Mouse (Mus musculus) hindbrain, postnatal 0 days (tissue): ENCODE measurements around the gene Fgd6. TPM values are rescaled to one million over a fixed set of nuclear protein-coding genes. Genes with fewer than 3 reads are reported as not detected.
A peak's percentile ranks its signal among the peaks of the same experiment; 100 is the strongest.

ENCODE experiments used
- ATAC-seq: fragments of 200-750 bp; cut with Nextera tagmentation; 2 replicates; pipeline ENCODE4 v1.8.0; 2017; ENCODE audit warnings: mild to moderate bottlenecking, moderate TSS enrichment, moderate library complexity
- DNase-seq: peaks from one replicate; pipeline ENCODE4 v3.0.0-alpha.2; 2015; ENCODE audit warnings: low spot score
- H3K27ac ChIP-seq: fragments of 300-500 bp; sonication (generic); 2 replicates; pipeline ENCODE4 v1.5.1; 2014; ENCODE audit warnings: mild to moderate bottlenecking
- H3K27me3 ChIP-seq: fragments of 300-500 bp; sonication (generic); 2 replicates; pipeline ENCODE4 v1.6.1; 2014; ENCODE audit warnings: low read length, mixed read lengths; ENCODE audit not compliant: insufficient read depth
- H3K36me3 ChIP-seq: fragments of 300-500 bp; sonication (generic); 2 replicates; pipeline ENCODE4 v1.6.1; 2014; ENCODE audit warnings: low read length, mixed read lengths; ENCODE audit not compliant: insufficient read depth
- H3K4me1 ChIP-seq: fragments of 300-500 bp; sonication (generic); 2 replicates; pipeline ENCODE4 v1.6.1; 2014; ENCODE audit warnings: antibody characterized with exemption, low read length, mixed read lengths; ENCODE audit not compliant: insufficient read depth
- H3K4me2 ChIP-seq: fragments of 300-500 bp; sonication (generic); 2 replicates; pipeline ENCODE4 v1.6.1; 2014; ENCODE audit warnings: low read depth, mild to moderate bottlenecking, low read length, moderate library complexity, mixed read lengths
- H3K4me3 ChIP-seq: fragments of 300-500 bp; sonication (generic); 2 replicates; pipeline ENCODE4 v1.5.1; 2014; ENCODE audit warnings: low read length
- H3K9ac ChIP-seq: fragments of 300-500 bp; sonication (generic); replicated peaks from 2 replicates; pipeline ENCODE4 v1.6.1; 2014; ENCODE audit warnings: mild to moderate bottlenecking, low read length, moderate library complexity, mixed read lengths
- H3K9me3 ChIP-seq: fragments of 300-500 bp; sonication (generic); 2 replicates; pipeline ENCODE4 v1.6.1; 2016; ENCODE audit warnings: low read length, mixed read lengths
- CTCF ChIP-seq: IDR thresholded peaks from 2 replicates; pipeline ENCODE4 v1.5.1; 2016; ENCODE audit warnings: antibody characterized with exemption, control low read depth, low read depth
- WGBS: fragments of 180-500 bp; shearing (Covaris S2); extraction: QIAGEN DNeasy Blood & Tissue Kit; methylation state at CpG from one replicate; pipeline ENCODE4 v1.1.7; 2014; 5-methylcytosine and 5-hydroxymethylcytosine counted together
- polyA plus RNA-seq: library from polyadenylated mRNA; unstranded; fragments of >200 nt; fragmentation: Nextera tagmentation; extraction: Ambion mirVana; gene quantifications from 2 replicates; pipeline ENCODE4 v1.2.1, GENCODE M21; 2015
- total RNA-seq: library from RNA; depleted of rRNA; stranded (reverse); fragments of >200 nt; gene quantifications from 2 replicates; pipeline ENCODE4 v1.2.3, GENCODE M21; 2014

Gene Fgd6
- total and polyA plus RNA-seq, 2 experiments from 2014 or later = 2.0 to 5.2 TPM

DNA sequence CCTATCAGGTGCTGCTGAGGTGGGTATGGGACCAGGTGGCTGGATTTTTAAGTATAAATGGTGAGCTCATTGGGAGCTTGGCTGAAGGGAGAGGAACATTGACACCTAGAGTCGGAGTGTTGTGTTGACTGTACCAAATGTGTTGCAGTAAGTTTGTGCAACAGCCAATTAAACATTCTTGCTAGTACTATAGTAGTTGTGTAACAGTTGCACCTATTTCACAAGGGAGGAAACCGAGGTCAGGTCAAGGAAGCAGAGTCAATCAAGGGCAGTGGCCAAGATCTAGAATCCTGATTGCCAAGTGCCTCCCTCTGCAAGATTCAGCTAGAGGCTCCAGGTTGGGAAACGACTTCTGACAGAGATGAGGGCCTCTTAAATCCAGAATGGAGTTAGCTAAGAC lies 62.3 kb downstream of the Fgd6 start:
- Histone ChIP-seq H3K9ac (no peak overlapping the region), H3K4me2 (no peak overlapping the region), H3K4me1 (no peaks in the 10 kb centered on the region), H3K27ac (no peak overlapping the region), H3K9me3 (no peaks in the 10 kb centered on the region), H3K27me3 (no peaks in the 10 kb centered on the region), H3K4me3 (no peak overlapping the region), H3K36me3 (no peaks in the 10 kb centered on the region)
- 95% methylated on average over 3 of the region's 3 CpGs for WGBS
- no peak for ATAC-seq
- DNase-seq = no peak
- no peak for TF ChIP-seq CTCF

DNA sequence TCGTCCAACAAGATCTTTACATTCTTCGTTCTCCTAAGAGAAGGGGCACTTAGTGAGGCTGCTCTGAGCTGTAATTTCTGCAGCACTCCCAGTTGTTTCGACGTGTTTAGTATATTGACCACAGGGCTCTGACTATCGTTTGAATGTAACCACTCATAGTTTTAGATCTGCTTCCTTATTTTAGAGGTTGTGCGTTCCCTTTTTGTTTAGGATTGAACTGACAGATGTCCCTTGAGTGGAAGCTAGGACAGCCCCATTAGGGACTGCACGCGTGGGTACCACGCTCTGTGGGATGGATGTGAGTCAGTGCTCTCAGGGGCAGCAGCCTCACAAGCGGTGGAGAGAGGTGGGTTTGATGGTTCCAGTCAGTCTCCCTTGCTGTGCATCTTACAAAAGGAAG lies 69.7 kb downstream of the Fgd6 start:
- no peaks in the 10 kb centered on the region for H3K36me3 ChIP-seq
- no peak overlapping the region for H3K9ac ChIP-seq
- ATAC-seq = no peak
- H3K4me3 ChIP-seq = no peak overlapping the region
- no peaks in the 10 kb centered on the region for H3K27me3 ChIP-seq
- H3K4me2 ChIP-seq = no peak overlapping the region
- no peak overlapping the region for H3K27ac ChIP-seq
- 94% methylated on average over 10 of the region's 10 CpGs for whole genome bisulfite sequencing
- TF ChIP-seq CTCF = no peak
- DNase-seq = no peak
- H3K9me3 ChIP-seq = no peaks in the 10 kb centered on the region
- no peaks in the 10 kb centered on the region for H3K4me1 ChIP-seq

DNA sequence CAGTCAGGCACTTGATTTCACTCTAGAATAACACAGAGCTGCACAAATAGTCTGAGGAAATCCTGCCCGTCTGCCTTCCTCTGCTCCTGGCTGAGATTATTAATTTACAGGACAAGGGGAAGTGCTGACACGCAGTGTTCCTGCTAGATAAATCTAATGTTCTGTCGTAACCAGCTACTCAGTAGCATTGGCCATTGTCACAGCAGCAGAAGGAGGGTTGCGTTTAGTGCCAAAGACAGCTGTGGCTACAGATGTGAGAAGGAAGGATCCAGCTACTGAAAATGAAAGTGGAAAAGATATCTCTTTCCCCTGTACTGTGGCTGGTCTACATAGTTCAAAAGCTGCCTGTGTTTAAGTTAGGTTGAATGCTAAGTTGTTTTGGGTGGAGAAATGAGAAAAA lies 71.4 kb downstream of the Fgd6 start:
- TF ChIP-seq CTCF = no peak
- Histone ChIP-seq H3K4me2 (no peak overlapping the region), H3K36me3 (no peaks in the 10 kb centered on the region), H3K9ac (no peak overlapping the region), H3K27ac (no peak overlapping the region), H3K27me3 (no peaks in the 10 kb centered on the region), H3K4me3 (no peak overlapping the region), H3K9me3 (no peaks in the 10 kb centered on the region), H3K4me1 (no peaks in the 10 kb centered on the region)
- DNase-seq (peak; percentile 3), ATAC-seq (no peak)
- WGBS = 74% methylated on average over 4 of the region's 4 CpGs

DNA sequence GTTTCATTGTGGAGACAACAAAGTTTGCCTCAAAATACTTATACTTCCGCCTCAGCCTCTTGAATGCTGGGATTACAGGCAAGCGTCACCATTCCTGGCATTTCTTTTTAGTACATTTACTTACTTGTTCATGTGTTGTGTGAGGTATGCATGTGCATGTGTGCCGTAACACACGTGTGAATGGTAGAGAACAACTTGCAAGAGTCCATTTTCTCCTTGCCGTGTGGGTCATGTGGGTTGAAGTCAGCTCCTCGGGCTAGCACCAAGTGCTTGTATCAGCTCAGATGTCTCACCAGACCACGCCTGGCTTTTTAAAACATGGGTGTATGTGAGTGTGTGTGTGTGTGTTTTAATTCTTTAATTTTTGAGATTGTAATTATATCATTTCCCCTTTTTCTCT lies 71.8 kb downstream of the Fgd6 start:
- H3K27me3 ChIP-seq = no peaks in the 10 kb centered on the region
- no peaks in the 10 kb centered on the region for H3K9me3 ChIP-seq
- TF ChIP-seq CTCF = no peak
- no peak overlapping the region for H3K27ac ChIP-seq
- H3K9ac ChIP-seq = no peak overlapping the region
- H3K4me2 ChIP-seq = no peak overlapping the region
- no peaks in the 10 kb centered on the region for H3K4me1 ChIP-seq
- no peak overlapping the region for H3K4me3 ChIP-seq
- no peaks in the 10 kb centered on the region for H3K36me3 ChIP-seq
- WGBS = 95% methylated on average over 7 of the region's 7 CpGs
- no peak for ATAC-seq
- DNase-seq = no peak

DNA sequence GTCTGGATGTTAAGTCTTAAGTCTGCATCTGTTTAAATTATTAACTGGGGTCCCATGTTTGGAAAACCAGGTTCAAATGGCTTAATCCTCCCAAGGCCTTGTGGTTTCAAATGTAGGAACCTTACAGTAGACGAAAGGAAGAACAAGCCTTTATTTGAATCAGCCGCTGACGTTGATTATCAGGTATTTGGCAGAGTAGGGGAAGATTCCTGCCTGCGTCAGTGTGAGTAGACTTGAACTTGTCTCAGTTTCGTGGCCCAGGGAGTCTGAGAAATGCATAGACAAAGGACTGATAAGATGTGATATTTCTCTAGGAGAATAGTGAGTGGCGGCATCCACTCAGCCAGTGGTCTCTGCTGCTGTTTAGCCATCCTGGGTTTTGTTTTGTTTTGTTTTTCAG lies 73.0 kb downstream of the Fgd6 start:
- Histone ChIP-seq H3K4me2 (no peak overlapping the region), H3K27me3 (no peaks in the 10 kb centered on the region), H3K27ac (no peak overlapping the region), H3K36me3 (no peaks in the 10 kb centered on the region), H3K4me3 (no peak overlapping the region), H3K9me3 (no peaks in the 10 kb centered on the region), H3K9ac (no peak overlapping the region), H3K4me1 (no peaks in the 10 kb centered on the region)
- ATAC-seq (no peak), DNase-seq (no peak)
- 97% methylated on average over 6 of the region's 6 CpGs for whole genome bisulfite sequencing
- no peak for TF ChIP-seq CTCF

DNA sequence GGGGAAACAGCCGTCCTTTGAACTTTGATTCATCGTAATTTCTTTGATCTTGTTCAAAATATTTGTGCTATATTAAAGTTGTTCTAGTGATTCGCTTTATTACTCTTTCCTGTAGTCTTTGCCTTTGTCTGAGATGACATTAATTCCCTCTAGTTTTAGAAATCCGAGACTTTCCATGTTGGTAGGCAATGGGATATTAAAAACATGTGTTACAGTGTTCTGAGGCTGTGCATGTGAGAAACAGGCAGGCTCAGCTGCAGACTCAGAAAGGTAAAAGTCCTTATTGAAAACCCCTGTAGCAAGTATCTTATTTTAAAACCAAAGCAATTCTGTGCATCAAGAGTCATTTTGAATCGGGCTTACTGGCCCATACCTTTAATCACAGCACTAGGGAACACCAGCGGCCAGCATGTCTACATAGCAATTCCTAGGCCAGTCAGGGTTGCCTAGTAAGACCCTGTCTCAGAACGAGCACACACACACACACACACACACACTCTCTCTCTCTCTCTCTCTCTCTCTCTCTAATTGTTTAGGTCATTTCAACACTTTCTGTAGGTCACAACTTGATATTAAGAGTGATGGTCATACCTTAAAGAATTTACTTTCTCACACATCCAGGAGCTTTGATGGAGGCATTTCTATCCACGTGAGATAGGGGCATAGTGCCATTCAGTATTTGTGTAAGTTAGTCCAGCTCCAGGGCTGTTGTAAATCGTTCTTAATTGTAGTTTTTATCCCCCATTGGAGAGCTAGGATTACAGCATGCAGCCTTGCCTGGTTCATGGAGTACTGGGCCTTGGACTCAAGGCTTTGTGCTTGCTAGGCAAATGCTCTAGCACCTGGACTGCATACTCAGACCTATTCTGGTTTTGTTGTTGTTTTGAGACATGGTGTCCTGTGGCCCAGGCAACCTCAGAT lies 75.3 kb downstream of the Fgd6 start:
- no peaks in the 10 kb centered on the region for H3K36me3 ChIP-seq
- no peak overlapping the region for H3K4me3 ChIP-seq
- no peak overlapping the region for H3K4me2 ChIP-seq
- WGBS = 85% methylated on average over 9 of the region's 9 CpGs
- no peak for TF ChIP-seq CTCF
- no peaks in the 10 kb centered on the region for H3K27me3 ChIP-seq
- H3K9ac ChIP-seq = no peak overlapping the region
- DNase-seq (no peak), ATAC-seq (no peak)
- no peaks in the 10 kb centered on the region for H3K9me3 ChIP-seq
- peak overlapping the region; percentile 13; the same call in 1 of the 2 replicates for H3K27ac ChIP-seq
- 0 out of 2 replicates have a peak, but pooled peaks cover 4% of the 10 kb centered on the region for H3K4me1 ChIP-seq

DNA sequence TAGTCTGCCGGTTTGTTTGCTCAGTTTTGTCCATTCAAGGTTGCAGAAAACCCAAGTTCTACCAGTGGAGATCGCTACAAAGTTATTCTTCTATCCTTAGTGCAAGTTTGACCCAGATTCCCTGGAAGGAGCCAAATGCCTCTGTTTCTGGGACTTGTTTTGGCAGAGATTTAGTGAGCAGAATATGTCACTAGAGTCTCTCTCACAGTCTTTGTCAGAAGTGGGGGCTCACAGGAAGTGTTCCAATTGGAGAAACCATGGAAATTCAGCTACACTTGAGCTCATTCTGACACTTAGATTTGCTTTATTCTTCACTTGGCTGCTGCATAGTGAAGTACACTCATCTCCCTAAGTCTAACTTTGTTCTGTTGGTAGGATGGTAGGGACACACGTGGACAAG lies 76.4 kb downstream of the Fgd6 start:
- Histone ChIP-seq H3K9me3 (no peaks in the 10 kb centered on the region), H3K27ac (peak overlapping the region; percentile 13; the same call in 1 of the 2 replicates), H3K27me3 (no peaks in the 10 kb centered on the region), H3K4me3 (no peak overlapping the region), H3K9ac (no peak overlapping the region), H3K4me1 (0 out of 2 replicates have a peak, but pooled peaks cover 4% of the 10 kb centered on the region), H3K36me3 (no peaks in the 10 kb centered on the region), H3K4me2 (no peak overlapping the region)
- DNase-seq (peak; percentile 37), ATAC-seq (peak; percentile 61; the same call in 1 of the 2 replicates)
- WGBS = 75% methylated on average over 3 of the region's 3 CpGs
- TF ChIP-seq CTCF = no peak
